Mouse (Mus musculus): ENCODE data around the gene Hsd17b11. TPM values are rescaled to one million over a fixed set of nuclear protein-coding genes. Genes with fewer than 3 reads are reported as not detected.
A peak's percentile ranks its signal among the peaks of the same experiment; 100 is the strongest.

The Hsd17b11 gene
- total and polyA plus RNA-seq, 2 experiments from 2014 or later, result 4.7 to 16.4 TPM

GRCm38 (mm10) chr5:104002549-104003255, 19.0 kb downstream of the Hsd17b11 start:
- no peak overlapping the region for H3K9ac ChIP-seq (replicated peaks; ENCODE audit: low read length, poor library complexity, severe bottlenecking)
- no peak for TF ChIP-seq CTCF (IDR thresholded peaks at IDR 0.05)
- H3K27ac ChIP-seq (ENCODE audit: low read depth, low read length), result no peak overlapping the region
- 18% methylated on average over 18 of the region's 18 CpGs for WGBS
- H3K27me3 ChIP-seq (ENCODE audit: insufficient read depth, low read length), result no peaks in the 10 kb centered on the region
- no peaks in the 10 kb centered on the region for H3K9me3 ChIP-seq (ENCODE audit: low read length)
- H3K4me3 ChIP-seq (ENCODE audit: low read depth, low read length), result peak overlapping the region; percentile 12; the same call in 1 of the 2 replicates
- no peak for DNase-seq (ENCODE audit: low spot score)
- no peaks in the 10 kb centered on the region for H3K36me3 ChIP-seq (ENCODE audit: insufficient read depth, low read length)
- ATAC-seq (ENCODE audit: low FRiP score), result no peak
- peak overlapping the region; percentile 41 for H3K4me2 ChIP-seq (ENCODE audit: low read depth, low read length, poor library complexity, severe bottlenecking)
- peaks cover 5% of the 10 kb centered on the region; the same call in 1 of the 2 replicates for H3K4me1 ChIP-seq (ENCODE audit: insufficient read depth, low read length)

GRCm38 (mm10) chr5:103999738-104000137, 22.0 kb downstream of the Hsd17b11 start:
- no peak overlapping the region for H3K4me3 ChIP-seq (ENCODE audit: low read depth, low read length)
- no peaks in the 10 kb centered on the region for H3K9me3 ChIP-seq (ENCODE audit: low read length)
- peaks cover 5% of the 10 kb centered on the region; the same call in 1 of the 2 replicates for H3K4me1 ChIP-seq (ENCODE audit: insufficient read depth, low read length)
- no peak overlapping the region for H3K27ac ChIP-seq (ENCODE audit: low read depth, low read length)
- H3K36me3 ChIP-seq (ENCODE audit: insufficient read depth, low read length), result no peaks in the 10 kb centered on the region
- ATAC-seq (ENCODE audit: low FRiP score) (no peak), DNase-seq (ENCODE audit: low spot score) (peak; percentile 69)
- peak; percentile 90 for TF ChIP-seq CTCF (IDR thresholded peaks at IDR 0.05)
- H3K4me2 ChIP-seq (ENCODE audit: low read depth, low read length, poor library complexity, severe bottlenecking), result no peak overlapping the region
- 3% methylated on average over 5 of the region's 5 CpGs for WGBS
- no peaks in the 10 kb centered on the region for H3K27me3 ChIP-seq (ENCODE audit: insufficient read depth, low read length)
- no peak overlapping the region for H3K9ac ChIP-seq (replicated peaks; ENCODE audit: low read length, poor library complexity, severe bottlenecking)

GRCm38 (mm10) chr5:103998739-103999138, 23.0 kb downstream of the Hsd17b11 start:
- DNase-seq (ENCODE audit: low spot score), result peak; percentile 4
- no peak overlapping the region for H3K4me2 ChIP-seq (ENCODE audit: low read depth, low read length, poor library complexity, severe bottlenecking)
- no peaks in the 10 kb centered on the region for H3K9me3 ChIP-seq (ENCODE audit: low read length)
- peaks cover 5% of the 10 kb centered on the region; the same call in 1 of the 2 replicates for H3K4me1 ChIP-seq (ENCODE audit: insufficient read depth, low read length)
- H3K27me3 ChIP-seq (ENCODE audit: insufficient read depth, low read length), result no peaks in the 10 kb centered on the region
- WGBS, result 77% methylated on average over 5 of the region's 5 CpGs
- H3K9ac ChIP-seq (replicated peaks; ENCODE audit: low read length, poor library complexity, severe bottlenecking), result no peak overlapping the region
- ATAC-seq (ENCODE audit: low FRiP score), result no peak
- no peak overlapping the region for H3K27ac ChIP-seq (ENCODE audit: low read depth, low read length)
- TF ChIP-seq CTCF (IDR thresholded peaks at IDR 0.05), result no peak
- H3K4me3 ChIP-seq (ENCODE audit: low read depth, low read length), result no peak overlapping the region
- no peaks in the 10 kb centered on the region for H3K36me3 ChIP-seq (ENCODE audit: insufficient read depth, low read length)

DNA sequence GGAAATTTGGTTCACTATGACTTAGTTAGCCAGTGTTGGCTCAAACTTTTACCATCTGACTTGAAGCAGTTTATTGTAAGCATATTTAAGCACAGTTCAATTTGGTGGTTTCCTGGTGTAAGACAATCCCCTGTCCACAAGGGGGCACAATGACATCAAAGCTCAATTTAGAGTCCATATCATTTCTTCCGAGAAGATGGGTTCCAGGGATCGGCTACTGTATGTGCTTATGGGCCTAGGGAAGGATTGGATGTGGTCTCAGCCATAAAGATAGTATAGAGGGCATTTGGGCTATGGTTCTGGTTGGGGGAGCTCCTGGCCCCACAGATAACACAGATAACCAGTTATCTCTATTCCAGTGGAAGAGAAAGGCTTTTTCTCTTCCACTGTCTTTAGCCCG, 26.5 kb downstream of the Hsd17b11 start:
- 61% methylated on average over 3 of the region's 3 CpGs for WGBS
- no peaks in the 10 kb centered on the region for H3K36me3 ChIP-seq (ENCODE audit: insufficient read depth, low read length)
- no peak overlapping the region for H3K9ac ChIP-seq (replicated peaks; ENCODE audit: low read length, poor library complexity, severe bottlenecking)
- TF ChIP-seq CTCF (IDR thresholded peaks at IDR 0.05), result peak; percentile 66
- H3K4me2 ChIP-seq (ENCODE audit: low read depth, low read length, poor library complexity, severe bottlenecking), result no peak overlapping the region
- H3K27ac ChIP-seq (ENCODE audit: low read depth, low read length), result no peak overlapping the region
- H3K27me3 ChIP-seq (ENCODE audit: insufficient read depth, low read length), result no peaks in the 10 kb centered on the region
- H3K4me1 ChIP-seq (ENCODE audit: insufficient read depth, low read length), result no peaks in the 10 kb centered on the region
- no peaks in the 10 kb centered on the region for H3K9me3 ChIP-seq (ENCODE audit: low read length)
- DNase-seq (ENCODE audit: low spot score) (peak; percentile 21), ATAC-seq (ENCODE audit: low FRiP score) (no peak)
- no peak overlapping the region for H3K4me3 ChIP-seq (ENCODE audit: low read depth, low read length)

DNA sequence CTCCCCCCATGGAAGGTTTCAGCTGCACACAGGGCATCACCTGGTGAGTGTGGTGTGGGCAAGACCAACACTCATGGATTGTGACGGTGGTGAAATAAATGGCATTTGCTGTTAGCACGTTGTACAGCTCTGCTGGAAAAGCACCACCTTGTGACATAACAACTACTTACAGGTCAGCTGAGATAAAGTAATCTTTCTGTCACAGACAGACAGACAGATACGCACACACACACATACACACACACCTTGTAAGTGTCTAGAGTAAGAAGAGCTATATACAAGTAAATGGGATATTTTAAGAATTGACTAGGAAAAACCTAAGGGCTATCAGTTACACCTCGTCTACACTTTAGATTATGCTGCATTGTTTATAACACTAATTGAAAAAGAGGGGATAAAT, 27.1 kb downstream of the Hsd17b11 start:
- H3K27me3 ChIP-seq (ENCODE audit: insufficient read depth, low read length), result no peaks in the 10 kb centered on the region
- no peaks in the 10 kb centered on the region for H3K4me1 ChIP-seq (ENCODE audit: insufficient read depth, low read length)
- H3K9ac ChIP-seq (replicated peaks; ENCODE audit: low read length, poor library complexity, severe bottlenecking), result no peak overlapping the region
- H3K36me3 ChIP-seq (ENCODE audit: insufficient read depth, low read length), result no peaks in the 10 kb centered on the region
- TF ChIP-seq CTCF (IDR thresholded peaks at IDR 0.05), result no peak
- DNase-seq (ENCODE audit: low spot score) (no peak), ATAC-seq (ENCODE audit: low FRiP score) (no peak)
- no peak overlapping the region for H3K27ac ChIP-seq (ENCODE audit: low read depth, low read length)
- no peaks in the 10 kb centered on the region for H3K9me3 ChIP-seq (ENCODE audit: low read length)
- WGBS, result 91% methylated on average over 4 of the region's 4 CpGs
- H3K4me3 ChIP-seq (ENCODE audit: low read depth, low read length), result no peak overlapping the region
- H3K4me2 ChIP-seq (ENCODE audit: low read depth, low read length, poor library complexity, severe bottlenecking), result no peak overlapping the region

GRCm38 (mm10) chr5:103993601-103994000, 28.1 kb downstream of the Hsd17b11 start:
- no peak overlapping the region for H3K9ac ChIP-seq (replicated peaks; ENCODE audit: low read length, poor library complexity, severe bottlenecking)
- 79% methylated on average over 1 of the region's 1 CpGs for WGBS
- H3K9me3 ChIP-seq (ENCODE audit: low read length), result no peaks in the 10 kb centered on the region
- no peaks in the 10 kb centered on the region for H3K36me3 ChIP-seq (ENCODE audit: insufficient read depth, low read length)
- H3K27me3 ChIP-seq (ENCODE audit: insufficient read depth, low read length), result no peaks in the 10 kb centered on the region
- DNase-seq (ENCODE audit: low spot score) (no peak), ATAC-seq (ENCODE audit: low FRiP score) (no peak)
- no peak overlapping the region for H3K4me2 ChIP-seq (ENCODE audit: low read depth, low read length, poor library complexity, severe bottlenecking)
- peak; percentile 33; the same call in 1 of the 2 replicates for TF ChIP-seq CTCF (IDR thresholded peaks at IDR 0.05)
- no peak overlapping the region for H3K27ac ChIP-seq (ENCODE audit: low read depth, low read length)
- no peak overlapping the region for H3K4me3 ChIP-seq (ENCODE audit: low read depth, low read length)
- H3K4me1 ChIP-seq (ENCODE audit: insufficient read depth, low read length), result no peaks in the 10 kb centered on the region
